Mouse (Mus musculus) embryonic facial prominence, embryonic 10.5 days (tissue): ENCODE data around the gene Iqcg. TPM values are rescaled to one million over a fixed set of nuclear protein-coding genes. Genes with fewer than 3 reads are reported as not detected.
A peak's percentile ranks its signal among the peaks of the same experiment; 100 is the strongest.

Source experiments
- DNase-seq: peaks from one replicate; pipeline ENCODE4 v3.0.0-alpha.2; 2017; ENCODE audit warnings: low spot score
- H3K27ac ChIP-seq: fragments of 300-500 bp; sonication (generic); replicated peaks from 2 replicates; pipeline ENCODE4 v1.5.1; 2016; ENCODE audit warnings: mild to moderate bottlenecking
- H3K27me3 ChIP-seq: fragments of 300-500 bp; sonication (generic); replicated peaks from 2 replicates; pipeline ENCODE4 v1.6.1; 2016; ENCODE audit warnings: low read depth, mild to moderate bottlenecking; ENCODE audit not compliant: poor library complexity, severe bottlenecking
- H3K36me3 ChIP-seq: fragments of 300-500 bp; sonication (generic); replicated peaks from 2 replicates; pipeline ENCODE4 v1.6.1; 2016; ENCODE audit warnings: mild to moderate bottlenecking, moderate library complexity
- H3K4me1 ChIP-seq: fragments of 300-500 bp; sonication (generic); 2 replicates; pipeline ENCODE4 v1.6.1; 2016
- H3K4me3 ChIP-seq: fragments of 300-500 bp; sonication (generic); 2 replicates; pipeline ENCODE4 v1.5.1; 2016; ENCODE audit warnings: mild to moderate bottlenecking, moderate library complexity
- H3K9me3 ChIP-seq: fragments of 300-500 bp; sonication (generic); 2 replicates; pipeline ENCODE4 v1.6.1; 2016; ENCODE audit warnings: mild to moderate bottlenecking
- WGBS: fragments of 180-500 bp; shearing (Covaris S2); methylation state at CpG from one replicate; pipeline ENCODE4 v1.1.7; 2016; 5-methylcytosine and 5-hydroxymethylcytosine counted together
- polyA plus RNA-seq: library from polyadenylated mRNA; unstranded; fragments of >200 nt; fragmentation: Nextera tagmentation; extraction: Ambion mirVana; gene quantifications from 2 replicates; pipeline ENCODE4 v1.2.1, GENCODE M21; 2016

Gene Iqcg
- 2.1 and 3.6 TPM in 2 replicates for polyA plus RNA-seq

GRCm38 (mm10) chr16:33056095-33056785, at the start of gene Iqcg, which contains the start of gene Rpl35a:
Iqcg (minus strand) TSS chr16:33056218.
Rpl35a (plus strand) TSS chr16:33056453.
- under 1% methylated on average over 47 of the region's 47 CpGs for WGBS
- peaks cover 35% of the 10 kb centered on the region for H3K36me3 ChIP-seq
- H3K9me3 ChIP-seq = no peaks in the 10 kb centered on the region
- peak; percentile 90 for DNase-seq
- no peaks in the 10 kb centered on the region for H3K27me3 ChIP-seq
- peaks cover 24% of the 10 kb centered on the region for H3K4me1 ChIP-seq
- peak within 1 kb of the TSS; percentile 96 for H3K27ac ChIP-seq
- peak within 1 kb of the TSS; percentile 82 for H3K4me3 ChIP-seq

GRCm38 (mm10) chr16:33085666-33086065, 29.6 kb upstream of the Iqcg start:
- 85% methylated on average over 8 of the region's 8 CpGs for WGBS
- DNase-seq = no peak
- H3K27me3 ChIP-seq = no peaks in the 10 kb centered on the region
- H3K4me1 ChIP-seq = no peaks in the 10 kb centered on the region
- H3K27ac ChIP-seq = no peak overlapping the region
- H3K4me3 ChIP-seq = no peak overlapping the region
- H3K36me3 ChIP-seq = peaks cover 67% of the 10 kb centered on the region
- no peaks in the 10 kb centered on the region for H3K9me3 ChIP-seq

- peaks cover 53% of the 10 kb centered on the region for H3K36me3 ChIP-seq
- 86% methylated on average over 2 of the region's 2 CpGs for WGBS
Measured at GRCm38 (mm10) chr16:33083996-33084395, 28.0 kb upstream of the Iqcg start.

DNA sequence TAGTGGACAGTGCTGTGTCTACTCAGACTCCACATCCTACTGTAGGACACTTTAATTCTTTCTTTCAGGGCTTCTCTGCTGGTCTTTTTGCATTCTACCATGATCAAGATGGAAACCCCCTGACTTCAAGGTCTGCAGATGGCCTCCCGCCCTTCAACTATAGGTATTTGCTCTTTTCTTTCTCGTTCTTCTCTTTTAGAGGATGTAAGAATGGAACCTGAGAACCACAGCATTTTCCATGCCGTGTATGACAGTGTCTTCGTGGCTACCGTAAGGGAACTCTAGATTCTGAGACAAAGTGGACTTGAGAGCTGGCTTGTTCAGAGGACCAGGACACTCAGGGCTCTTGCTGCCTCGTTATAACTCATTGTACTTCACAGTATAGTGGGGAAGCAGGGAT, 26.9 kb upstream of the Iqcg start:
- no peaks in the 10 kb centered on the region for H3K9me3 ChIP-seq
- H3K4me3 ChIP-seq = no peak overlapping the region
- H3K4me1 ChIP-seq = no peaks in the 10 kb centered on the region
- H3K27me3 ChIP-seq = no peaks in the 10 kb centered on the region
- no peak for DNase-seq
- H3K27ac ChIP-seq = no peak overlapping the region
- WGBS = 92% methylated on average over 6 of the region's 6 CpGs
- H3K36me3 ChIP-seq = peaks cover 49% of the 10 kb centered on the region

More at GRCm38 (mm10) chr16:33083996-33084395, 28.0 kb upstream of the Iqcg start:
- Histone ChIP-seq H3K27ac (no peak overlapping the region), H3K27me3 (no peaks in the 10 kb centered on the region), H3K9me3 (no peaks in the 10 kb centered on the region), H3K4me1 (no peaks in the 10 kb centered on the region), H3K4me3 (no peak overlapping the region)
- no peak for DNase-seq

- H3K36me3 ChIP-seq = peaks cover 57% of the 10 kb centered on the region
- WGBS = 96% methylated on average over 7 of the region's 7 CpGs
- no peak for DNase-seq
Measured at GRCm38 (mm10) chr16:33080063-33080462, 24.0 kb upstream of the Iqcg start.

GRCm38 (mm10) chr16:33077069-33077627, 21.1 kb upstream of the Iqcg start:
- Histone ChIP-seq H3K4me3 (no peak overlapping the region), H3K9me3 (no peaks in the 10 kb centered on the region), H3K27ac (no peak overlapping the region), H3K4me1 (no peaks in the 10 kb centered on the region), H3K36me3 (peaks cover 55% of the 10 kb centered on the region), H3K27me3 (no peaks in the 10 kb centered on the region)
- WGBS = 90% methylated on average over 5 of the region's 5 CpGs
- DNase-seq = no peak

More at GRCm38 (mm10) chr16:33080063-33080462, 24.0 kb upstream of the Iqcg start:
- Histone ChIP-seq H3K4me1 (no peaks in the 10 kb centered on the region), H3K4me3 (no peak overlapping the region), H3K27me3 (no peaks in the 10 kb centered on the region), H3K9me3 (no peaks in the 10 kb centered on the region), H3K27ac (no peak overlapping the region)

DNA sequence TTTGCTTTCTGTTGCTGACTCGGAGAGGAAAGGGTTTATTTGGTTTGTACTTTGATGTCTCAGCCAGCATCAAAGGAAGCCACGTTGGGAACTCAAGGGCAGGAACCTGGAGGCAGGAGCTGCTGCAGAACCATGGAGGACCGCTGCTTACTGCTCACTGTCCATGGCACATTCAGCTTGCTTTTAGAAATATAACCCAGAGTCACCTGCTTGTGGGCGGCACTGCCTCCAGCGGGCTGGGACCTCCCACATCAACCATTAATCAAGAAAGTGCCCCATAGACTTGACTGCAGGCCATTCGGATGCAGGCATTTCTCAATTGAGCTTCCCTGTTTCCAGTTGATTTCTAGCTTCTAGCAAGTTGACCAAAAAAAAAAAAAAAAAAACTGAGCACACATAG, 20.1 kb upstream of the Iqcg start:
- Histone ChIP-seq H3K27me3 (no peaks in the 10 kb centered on the region), H3K9me3 (no peaks in the 10 kb centered on the region), H3K36me3 (peaks cover 51% of the 10 kb centered on the region), H3K4me3 (no peak overlapping the region), H3K4me1 (no peaks in the 10 kb centered on the region), H3K27ac (no peak overlapping the region)
- 86% methylated on average over 6 of the region's 6 CpGs for WGBS
- DNase-seq = no peak

DNA sequence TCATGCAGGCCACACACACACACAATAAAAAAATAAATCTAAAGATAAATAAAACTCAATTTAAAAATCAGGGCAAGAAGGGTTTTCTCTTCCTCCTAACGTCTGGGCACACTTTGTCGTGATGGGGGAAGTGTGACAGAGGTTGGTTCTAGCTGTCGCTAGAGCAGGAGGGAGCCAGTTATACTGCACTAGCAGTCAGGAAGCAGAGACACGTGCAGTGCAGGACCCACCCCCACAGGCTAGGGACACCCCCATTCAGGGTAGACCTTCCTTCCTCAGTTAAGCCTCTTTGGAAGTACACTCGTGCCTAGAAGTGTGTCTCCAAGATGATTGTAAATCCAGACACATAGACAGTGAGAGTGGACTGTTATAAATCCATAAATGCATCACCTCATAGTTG, 18.9 kb upstream of the Iqcg start:
- no peak overlapping the region for H3K4me3 ChIP-seq
- no peaks in the 10 kb centered on the region for H3K4me1 ChIP-seq
- H3K9me3 ChIP-seq = no peaks in the 10 kb centered on the region
- H3K27ac ChIP-seq = no peak overlapping the region
- no peak for DNase-seq
- WGBS = 83% methylated on average over 5 of the region's 5 CpGs
- peaks cover 58% of the 10 kb centered on the region for H3K36me3 ChIP-seq
- H3K27me3 ChIP-seq = no peaks in the 10 kb centered on the region

GRCm38 (mm10) chr16:33072871-33073557, 17.0 kb upstream of the Iqcg start:
- no peak for DNase-seq
- Histone ChIP-seq H3K4me1 (no peaks in the 10 kb centered on the region), H3K36me3 (peaks cover 69% of the 10 kb centered on the region), H3K27me3 (no peaks in the 10 kb centered on the region), H3K27ac (no peak overlapping the region), H3K4me3 (no peak overlapping the region), H3K9me3 (no peaks in the 10 kb centered on the region)
- whole genome bisulfite sequencing = 89% methylated on average over 6 of the region's 6 CpGs

DNA sequence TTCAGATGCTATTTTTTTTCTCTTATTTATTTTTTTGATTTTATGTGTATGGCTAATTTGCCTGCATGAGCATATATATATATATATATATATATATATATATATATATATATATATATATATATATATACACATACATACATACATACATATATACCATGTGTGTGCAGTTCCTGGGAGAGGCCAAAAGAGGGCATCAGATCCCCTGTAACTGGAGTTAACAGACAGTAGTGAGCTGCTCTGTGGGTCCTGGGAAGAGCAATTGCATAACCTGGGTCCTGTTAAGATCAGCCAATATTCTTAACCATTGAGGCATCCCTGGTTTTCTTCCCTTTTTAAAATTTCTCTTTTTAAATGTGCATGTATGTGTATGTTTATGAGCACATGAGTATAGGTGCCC, 14.9 kb upstream of the Iqcg start:
- Histone ChIP-seq H3K4me3 (no peak overlapping the region), H3K27ac (no peak overlapping the region), H3K36me3 (peaks cover 71% of the 10 kb centered on the region), H3K27me3 (no peaks in the 10 kb centered on the region), H3K9me3 (no peaks in the 10 kb centered on the region), H3K4me1 (no peaks in the 10 kb centered on the region)
- DNase-seq = no peak

GRCm38 (mm10) chr16:33064636-33065035, 8.6 kb upstream of the Iqcg start:
- Histone ChIP-seq H3K4me1 (peaks cover 23% of the 10 kb centered on the region), H3K27ac (no peak overlapping the region), H3K4me3 (no peak overlapping the region), H3K27me3 (no peaks in the 10 kb centered on the region), H3K36me3 (peaks cover 45% of the 10 kb centered on the region), H3K9me3 (no peaks in the 10 kb centered on the region)
- DNase-seq = no peak
- WGBS = 76% methylated on average over 9 of the region's 9 CpGs

DNA sequence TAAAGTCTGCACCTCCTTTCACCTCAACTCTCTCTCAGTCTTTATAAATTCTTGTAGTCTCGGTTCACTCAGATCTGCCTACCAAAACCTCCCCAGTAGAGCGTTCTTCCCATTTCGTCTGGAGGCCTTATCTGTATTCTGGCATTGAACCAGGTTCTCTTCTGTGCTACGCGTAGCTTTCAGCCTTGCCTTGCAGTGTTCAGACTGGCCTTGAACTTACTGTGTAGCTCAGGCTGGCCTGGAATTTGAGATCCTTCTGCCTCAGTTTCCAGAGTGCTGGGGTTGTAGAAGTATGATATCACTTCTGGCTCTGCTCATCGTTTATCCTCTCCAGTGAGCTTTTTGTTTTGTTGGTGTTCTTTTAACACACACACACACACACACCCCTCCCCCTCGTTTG, 7.2 kb upstream of the Iqcg start:
- DNase-seq = no peak
- peak overlapping the region; percentile 91 for H3K4me3 ChIP-seq
- H3K27me3 ChIP-seq = no peaks in the 10 kb centered on the region
- 37% methylated on average over 7 of the region's 7 CpGs for WGBS
- H3K9me3 ChIP-seq = no peaks in the 10 kb centered on the region
- H3K4me1 ChIP-seq = peaks cover 34% of the 10 kb centered on the region
- no peak overlapping the region for H3K27ac ChIP-seq
- H3K36me3 ChIP-seq = peaks cover 49% of the 10 kb centered on the region

GRCm38 (mm10) chr16:33062682-33063131, 6.7 kb upstream of the Iqcg start:
- DNase-seq = no peak
- no peaks in the 10 kb centered on the region for H3K9me3 ChIP-seq
- peak overlapping the region; percentile 89 for H3K27ac ChIP-seq
- H3K4me3 ChIP-seq = peak overlapping the region; percentile 91
- H3K36me3 ChIP-seq = peaks cover 48% of the 10 kb centered on the region
- H3K27me3 ChIP-seq = no peaks in the 10 kb centered on the region
- H3K4me1 ChIP-seq = peaks cover 40% of the 10 kb centered on the region
- under 1% methylated on average over 35 of the region's 35 CpGs for WGBS
